Mouse (Mus musculus): ENCODE measurements around the gene Psmd4. TPM values are rescaled to one million over a fixed set of nuclear protein-coding genes. Genes with fewer than 3 reads are reported as not detected.

The Psmd4 gene
- polyA plus RNA-seq (2015; fragmentation: Nextera tagmentation; extraction: Ambion mirVana) = 198 and 214 TPM in 2 replicates

DNA sequence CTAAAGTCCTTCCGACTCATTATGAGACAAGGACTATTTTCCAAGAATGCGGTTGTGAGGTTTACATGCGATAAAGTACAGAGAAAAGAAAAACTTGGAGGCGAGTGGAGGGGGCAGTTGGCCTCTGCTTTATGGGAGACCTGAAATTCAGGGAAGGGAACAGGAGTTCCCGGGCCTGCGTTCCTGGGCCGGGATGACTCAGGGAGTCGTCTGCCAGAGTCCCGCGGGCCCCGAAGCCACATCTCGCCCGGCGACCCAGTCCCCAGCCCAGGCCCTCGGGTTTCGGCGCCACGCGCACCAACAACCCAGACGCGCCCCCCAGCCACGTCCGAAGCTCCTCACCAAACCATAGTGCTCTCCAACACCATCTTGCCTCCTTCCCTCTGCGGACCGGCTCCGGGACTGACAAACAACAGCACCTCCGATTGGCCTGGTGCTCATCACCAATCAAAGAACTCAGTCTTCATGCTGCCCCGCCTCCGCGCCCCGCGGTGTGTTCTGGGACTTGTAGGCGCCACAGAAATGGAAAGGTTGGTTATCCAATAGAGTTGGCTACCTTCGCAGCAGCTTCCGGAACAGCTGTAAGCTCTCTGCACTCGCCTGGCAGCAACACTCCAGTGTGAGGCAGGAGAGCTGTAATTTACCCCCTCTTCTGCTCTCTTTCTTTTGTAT lies at the start of gene Psmd4:
Gene Psmd4, minus strand, starts transcription at position 449 of the 672 bp plus-strand sequence.
- no peaks in the 10 kb centered on the region for H3K27me3 ChIP-seq (replicated peaks)
- ATAC-seq (ENCODE audit: extremely low read depth, insufficient number of reproducible peaks, low FRiP score, low TSS enrichment) = peak; percentile 97
- H3K4me1 ChIP-seq = peaks cover 13% of the 10 kb centered on the region

DNA sequence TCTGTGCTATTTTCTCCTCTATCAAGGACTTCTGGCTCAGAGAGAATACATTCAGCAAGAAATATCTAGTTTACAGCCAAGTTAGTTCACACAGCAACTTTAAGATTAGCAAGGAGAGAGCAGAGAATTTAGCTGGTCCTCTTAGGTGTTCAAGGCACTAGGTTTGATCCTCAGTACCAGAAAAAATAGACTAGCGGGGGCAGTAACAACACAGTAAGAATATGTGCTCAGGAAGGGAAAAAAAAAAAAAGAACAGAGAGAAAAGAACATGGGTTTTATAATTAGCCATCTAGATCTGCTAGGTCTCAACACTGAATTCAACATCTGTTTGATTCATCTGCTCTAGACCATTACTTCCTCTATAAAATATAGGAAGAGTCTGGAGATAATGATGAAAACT lies 45.7 kb upstream of the Psmd4 start:
- Histone ChIP-seq H3K36me3 (peaks cover 19% of the 10 kb centered on the region), H3K27ac (replicated peaks) (no peak overlapping the region)
- 95% methylated on average over 1 of the region's 1 CpGs for WGBS

More for the DNA sequence above, at the start of gene Psmd4:
- Histone ChIP-seq H3K4me2 (peak within 1 kb of the TSS; percentile 77), H3K4me3 (peak within 1 kb of the TSS; percentile 89), H3K9ac (peak within 1 kb of the TSS; percentile 96), H3K9me3 (no peaks in the 10 kb centered on the region), H3K27ac (replicated peaks) (peak within 1 kb of the TSS; percentile 74), H3K36me3 (peaks cover 25% of the 10 kb centered on the region)
- WGBS = under 1% methylated on average over 36 of the region's 36 CpGs

DNA sequence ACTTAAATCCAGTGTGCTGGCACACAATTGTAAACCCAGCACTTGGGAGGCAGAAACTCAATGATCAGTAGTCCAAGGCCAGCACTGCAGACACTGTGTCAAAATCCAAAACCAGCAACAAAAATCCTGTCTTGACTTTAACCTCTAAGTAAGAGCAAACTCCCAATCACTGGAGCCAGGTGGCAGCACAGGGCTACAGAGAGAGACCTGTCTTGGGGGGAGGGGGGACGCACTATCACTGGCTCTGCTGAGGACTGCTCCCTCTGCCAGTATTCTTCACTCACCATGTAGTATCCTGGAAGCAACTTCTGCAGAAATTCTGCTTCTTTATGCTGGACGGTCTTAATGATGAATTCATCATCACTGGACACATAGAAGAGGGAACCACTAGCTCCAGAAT lies 29.2 kb upstream of the Psmd4 start:
- Histone ChIP-seq H3K9me3 (no peaks in the 10 kb centered on the region), H3K27ac (replicated peaks) (no peak overlapping the region), H3K4me2 (no peak overlapping the region), H3K9ac (no peak overlapping the region), H3K36me3 (peaks cover 93% of the 10 kb centered on the region), H3K4me1 (0 out of 2 replicates have a peak, but pooled peaks cover 3% of the 10 kb centered on the region), H3K4me3 (no peak overlapping the region), H3K27me3 (replicated peaks) (no peaks in the 10 kb centered on the region)
- no peak for ATAC-seq (ENCODE audit: extremely low read depth, insufficient number of reproducible peaks, low FRiP score, low TSS enrichment)
- WGBS = 92% methylated on average over 2 of the region's 2 CpGs

More for the DNA sequence above, 45.7 kb upstream of the Psmd4 start:
- Histone ChIP-seq H3K4me1 (no peaks in the 10 kb centered on the region), H3K9ac (no peak overlapping the region), H3K4me2 (no peak overlapping the region), H3K27me3 (replicated peaks) (no peaks in the 10 kb centered on the region), H3K4me3 (no peak overlapping the region), H3K9me3 (no peaks in the 10 kb centered on the region)
- no peak for ATAC-seq (ENCODE audit: extremely low read depth, insufficient number of reproducible peaks, low FRiP score, low TSS enrichment)

DNA sequence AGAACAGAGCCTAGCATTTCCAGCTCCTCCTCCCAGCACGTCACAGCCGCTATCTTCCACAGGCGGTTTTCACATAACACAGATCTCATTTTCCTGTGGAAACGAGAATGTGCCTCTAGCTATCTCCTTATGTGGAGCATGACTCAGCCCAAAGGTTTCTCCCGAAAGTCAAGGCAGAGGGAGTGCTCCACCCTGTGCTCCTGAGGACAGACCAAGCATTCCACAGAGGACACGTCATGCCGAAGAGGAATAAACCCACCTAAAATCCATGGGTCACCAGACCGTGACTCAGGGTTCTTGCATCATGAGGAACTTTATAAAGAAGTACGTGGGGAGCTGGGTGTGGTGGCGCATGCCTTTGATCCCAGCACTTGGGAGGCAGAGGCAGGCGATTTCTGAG lies 24.2 kb upstream of the Psmd4 start:
- H3K9me3 ChIP-seq = no peaks in the 10 kb centered on the region
- no peak for ATAC-seq (ENCODE audit: extremely low read depth, insufficient number of reproducible peaks, low FRiP score, low TSS enrichment)
- H3K27ac ChIP-seq (replicated peaks) = peak overlapping the region; percentile 28; the same call in 1 of the 2 replicates
- peaks cover 98% of the 10 kb centered on the region for H3K36me3 ChIP-seq
- H3K4me3 ChIP-seq = no peak overlapping the region
- H3K4me1 ChIP-seq = peaks cover 4% of the 10 kb centered on the region; the same call in 1 of the 2 replicates
- no peaks in the 10 kb centered on the region for H3K27me3 ChIP-seq (replicated peaks)
- no peak overlapping the region for H3K4me2 ChIP-seq
- WGBS = 64% methylated on average over 11 of the region's 11 CpGs
- H3K9ac ChIP-seq = no peak overlapping the region

DNA sequence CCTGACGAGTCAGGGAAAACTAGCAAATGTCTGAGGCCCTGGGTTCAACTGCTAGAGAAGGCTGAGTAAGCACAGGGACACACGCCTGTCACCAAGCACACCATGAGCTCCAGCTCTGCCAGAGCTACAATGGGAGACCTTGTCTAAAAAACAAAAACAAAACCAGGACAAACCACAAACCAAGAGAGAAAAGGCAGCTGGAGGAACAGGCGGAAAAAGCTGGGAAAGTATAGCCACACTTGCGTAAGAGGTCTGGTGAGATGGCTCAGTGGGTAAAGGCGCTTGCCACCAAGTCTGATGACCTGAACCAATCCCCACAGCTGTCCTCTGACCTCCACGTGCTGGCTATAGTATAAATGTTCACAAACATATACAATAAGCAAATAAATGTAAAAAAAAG lies 23.7 kb upstream of the Psmd4 start:
- Histone ChIP-seq H3K27me3 (replicated peaks) (no peaks in the 10 kb centered on the region), H3K4me3 (no peak overlapping the region), H3K27ac (replicated peaks) (0 out of 2 replicates have a peak overlapping the region, but pooled peaks have one; percentile 1), H3K4me1 (peaks cover 4% of the 10 kb centered on the region; the same call in 1 of the 2 replicates), H3K9ac (no peak overlapping the region), H3K9me3 (no peaks in the 10 kb centered on the region), H3K36me3 (peaks cover 98% of the 10 kb centered on the region), H3K4me2 (no peak overlapping the region)
- 89% methylated on average over 6 of the region's 6 CpGs for WGBS
- no peak for ATAC-seq (ENCODE audit: extremely low read depth, insufficient number of reproducible peaks, low FRiP score, low TSS enrichment)

DNA sequence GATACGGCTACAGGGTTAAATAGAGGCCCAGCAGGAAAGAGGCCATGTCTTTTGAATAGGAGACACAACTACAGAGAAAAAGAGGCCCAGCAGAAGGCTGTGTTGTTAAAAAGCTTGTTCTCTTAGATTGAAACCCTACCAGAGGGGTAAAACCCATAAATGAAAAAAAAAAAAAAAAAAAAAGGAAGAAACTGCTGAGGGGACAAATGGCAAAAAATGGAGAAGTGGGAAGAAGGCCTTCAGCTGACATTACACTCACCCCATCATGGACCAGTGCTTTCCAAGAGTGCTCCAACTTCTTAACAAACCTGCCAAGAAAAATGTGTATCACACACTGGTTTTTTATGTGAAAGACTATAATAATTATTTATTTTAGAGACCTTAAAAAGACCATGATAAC lies 23.1 kb upstream of the Psmd4 start:
- H3K9me3 ChIP-seq = no peaks in the 10 kb centered on the region
- H3K4me1 ChIP-seq = peaks cover 4% of the 10 kb centered on the region; the same call in 1 of the 2 replicates
- H3K4me2 ChIP-seq = no peak overlapping the region
- 86% methylated on average over 1 of the region's 1 CpGs for WGBS
- no peak overlapping the region for H3K9ac ChIP-seq
- H3K36me3 ChIP-seq = peaks cover 98% of the 10 kb centered on the region
- ATAC-seq (ENCODE audit: extremely low read depth, insufficient number of reproducible peaks, low FRiP score, low TSS enrichment) = no peak
- no peak overlapping the region for H3K27ac ChIP-seq (replicated peaks)
- no peak overlapping the region for H3K4me3 ChIP-seq
- no peaks in the 10 kb centered on the region for H3K27me3 ChIP-seq (replicated peaks)

DNA sequence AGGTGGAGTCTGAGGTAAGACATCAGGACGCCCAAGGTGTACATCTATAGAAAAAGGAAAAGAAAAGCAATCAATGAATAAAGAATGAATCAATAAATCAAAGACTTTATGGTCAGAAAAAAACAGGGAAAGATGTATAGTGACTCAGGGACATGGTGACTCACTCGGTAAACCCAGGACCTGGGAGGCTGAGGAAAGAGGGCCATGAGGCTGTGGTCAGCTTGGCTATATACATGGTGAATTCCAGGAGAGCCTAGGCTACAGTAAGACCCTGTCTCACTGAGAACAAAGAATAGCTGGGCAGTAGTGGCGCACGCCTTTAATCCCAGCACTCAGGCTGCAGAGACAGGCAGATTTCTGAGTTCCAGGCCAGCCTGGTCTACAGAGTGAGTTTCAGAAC lies 21.3 kb upstream of the Psmd4 start:
- 92% methylated on average over 4 of the region's 4 CpGs for WGBS
- Histone ChIP-seq H3K4me1 (peaks cover 4% of the 10 kb centered on the region; the same call in 1 of the 2 replicates), H3K9me3 (no peaks in the 10 kb centered on the region), H3K27me3 (replicated peaks) (no peaks in the 10 kb centered on the region), H3K9ac (no peak overlapping the region), H3K4me2 (no peak overlapping the region), H3K36me3 (peaks cover 99% of the 10 kb centered on the region), H3K4me3 (no peak overlapping the region), H3K27ac (replicated peaks) (no peak overlapping the region)
- ATAC-seq (ENCODE audit: extremely low read depth, insufficient number of reproducible peaks, low FRiP score, low TSS enrichment) = no peak

DNA sequence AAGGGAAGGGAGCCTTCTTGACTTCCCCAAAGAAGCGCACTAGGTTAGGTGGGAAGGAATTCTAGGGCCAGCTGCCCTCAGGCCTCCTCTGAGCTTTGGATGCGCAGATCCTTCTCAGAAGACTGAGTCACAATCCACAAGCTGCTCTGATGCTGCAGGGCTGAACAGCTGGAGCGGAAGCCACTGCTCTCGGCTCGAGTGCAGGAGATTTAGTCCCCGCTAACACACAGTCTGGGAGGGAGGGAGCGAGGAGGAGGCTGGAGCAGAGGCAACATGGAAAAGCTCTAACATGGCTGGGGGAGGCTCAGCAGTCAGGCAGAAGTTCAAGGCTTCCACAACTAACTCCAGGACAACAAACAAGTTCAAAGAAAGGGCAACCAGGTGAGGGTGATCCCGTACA lies 15.7 kb upstream of the Psmd4 start:
- Histone ChIP-seq H3K4me1 (peaks cover 32% of the 10 kb centered on the region), H3K27me3 (replicated peaks) (no peaks in the 10 kb centered on the region), H3K4me3 (no peak overlapping the region), H3K36me3 (peaks cover 56% of the 10 kb centered on the region), H3K9ac (no peak overlapping the region), H3K27ac (replicated peaks) (no peak overlapping the region), H3K4me2 (no peak overlapping the region), H3K9me3 (no peaks in the 10 kb centered on the region)
- WGBS = 75% methylated on average over 8 of the region's 8 CpGs
- ATAC-seq (ENCODE audit: extremely low read depth, insufficient number of reproducible peaks, low FRiP score, low TSS enrichment) = no peak

DNA sequence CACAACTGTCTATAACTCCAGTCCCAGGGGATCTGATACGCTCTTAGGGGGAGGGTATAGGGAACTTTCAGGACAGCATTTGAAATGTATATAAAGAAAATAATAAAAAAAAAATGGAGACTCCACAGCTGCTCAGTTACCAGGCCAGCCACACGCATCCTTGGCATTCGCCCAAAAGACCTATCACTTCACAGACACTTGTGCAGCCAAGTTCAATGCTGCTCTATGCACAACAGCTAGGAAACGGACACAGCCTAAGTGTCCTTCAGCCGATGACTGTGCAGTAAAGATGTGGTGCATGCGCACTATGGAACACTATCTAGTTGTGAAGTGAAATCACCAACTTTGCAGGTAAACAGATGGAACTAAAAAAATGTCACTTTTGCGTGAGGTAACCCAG lies 13.9 kb upstream of the Psmd4 start:
- Histone ChIP-seq H3K36me3 (peaks cover 38% of the 10 kb centered on the region), H3K27me3 (replicated peaks) (no peaks in the 10 kb centered on the region), H3K4me2 (no peak overlapping the region), H3K4me3 (no peak overlapping the region), H3K27ac (replicated peaks) (peak overlapping the region; percentile 43), H3K9me3 (no peaks in the 10 kb centered on the region), H3K4me1 (peaks cover 32% of the 10 kb centered on the region), H3K9ac (0 out of 2 replicates have a peak overlapping the region, but pooled peaks have one; percentile 33)
- 59% methylated on average over 7 of the region's 7 CpGs for WGBS
- no peak; the same call in 1 of the 2 replicates for ATAC-seq (ENCODE audit: extremely low read depth, insufficient number of reproducible peaks, low FRiP score, low TSS enrichment)

DNA sequence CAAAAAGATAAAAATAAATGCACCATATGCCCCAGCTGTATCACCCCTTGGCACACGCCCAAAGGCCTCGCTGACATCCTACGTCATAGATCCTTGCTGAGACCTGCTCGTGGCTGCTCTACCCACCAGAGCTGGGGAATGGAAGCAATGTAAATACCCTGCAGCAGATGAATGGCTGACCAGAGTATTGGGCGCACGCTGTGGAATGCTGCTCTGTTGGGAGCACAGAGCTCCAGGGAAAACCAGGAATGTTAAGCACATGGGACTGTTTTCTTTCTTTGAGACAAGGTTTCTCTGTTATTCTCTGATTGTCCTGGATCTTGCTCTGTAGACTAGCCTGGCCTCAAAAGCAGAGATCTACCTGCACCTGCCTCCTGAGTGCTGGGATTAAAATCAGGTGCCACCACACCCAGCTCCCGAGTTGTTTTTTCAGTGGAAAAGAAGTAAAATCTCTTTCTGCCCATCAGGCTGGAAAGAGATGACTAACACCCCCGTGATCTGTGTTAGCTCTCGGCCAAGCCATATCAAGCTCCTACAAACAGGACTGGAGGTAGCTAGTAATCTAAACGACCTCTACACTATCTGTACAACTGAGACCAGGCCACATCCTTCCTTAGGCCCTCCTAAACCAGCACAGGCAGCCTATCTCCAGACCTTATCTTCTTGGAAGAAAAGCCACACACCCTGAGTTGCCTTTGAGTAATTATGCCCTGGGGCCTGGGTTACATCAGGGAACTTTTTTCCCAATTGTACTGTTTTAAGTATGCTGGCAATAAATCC lies 12.3 kb upstream of the Psmd4 start:
- peak overlapping the region; percentile 8; the same call in 1 of the 2 replicates for H3K9ac ChIP-seq
- no peaks in the 10 kb centered on the region for H3K9me3 ChIP-seq
- peak overlapping the region; percentile 85 for H3K27ac ChIP-seq (replicated peaks)
- no peak overlapping the region for H3K4me3 ChIP-seq
- peaks cover 32% of the 10 kb centered on the region for H3K4me1 ChIP-seq
- peak overlapping the region; percentile 40 for H3K4me2 ChIP-seq
- H3K27me3 ChIP-seq (replicated peaks) = no peaks in the 10 kb centered on the region
- peaks cover 22% of the 10 kb centered on the region for H3K36me3 ChIP-seq
- peak; percentile 59 for ATAC-seq (ENCODE audit: extremely low read depth, insufficient number of reproducible peaks, low FRiP score, low TSS enrichment)
- WGBS = 8% methylated on average over 10 of the region's 10 CpGs

DNA sequence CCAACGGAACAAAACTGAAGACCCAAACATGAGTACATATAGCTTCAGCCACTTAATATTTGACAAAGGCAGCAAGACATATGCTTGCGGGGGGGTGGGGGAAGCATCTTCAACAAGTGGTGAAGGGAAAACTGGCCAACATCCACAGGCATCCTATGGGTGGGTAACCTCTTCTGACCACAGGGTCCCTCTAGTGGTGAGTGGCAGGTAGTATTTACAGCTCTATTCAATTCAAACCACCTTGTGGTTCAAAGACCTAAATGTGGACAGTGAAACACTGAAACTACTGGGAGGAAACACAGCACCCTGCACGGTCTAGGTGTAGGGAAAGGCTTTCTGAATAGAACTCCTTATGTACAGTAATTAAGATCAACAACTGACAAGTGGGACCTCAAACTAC lies 11.3 kb upstream of the Psmd4 start:
- Histone ChIP-seq H3K9me3 (no peaks in the 10 kb centered on the region), H3K9ac (no peak overlapping the region), H3K4me1 (peaks cover 32% of the 10 kb centered on the region), H3K4me2 (no peak overlapping the region), H3K27ac (replicated peaks) (peak overlapping the region; percentile 66), H3K4me3 (no peak overlapping the region), H3K36me3 (peaks cover 12% of the 10 kb centered on the region), H3K27me3 (replicated peaks) (no peaks in the 10 kb centered on the region)
- no peak for ATAC-seq (ENCODE audit: extremely low read depth, insufficient number of reproducible peaks, low FRiP score, low TSS enrichment)
- whole genome bisulfite sequencing = 43% methylated on average over 3 of the region's 3 CpGs

Data from heart, embryonic 13.5 days (tissue).